Mouse (Mus musculus) heart, adult 11 months (tissue): ENCODE measurements around the gene Clcf1.

ENCODE experiments used
- DNase-seq: peaks from one replicate; pipeline ENCODE4 v3.0.0; 2022

Gene Clcf1

GRCm38 (mm10) chr19:4193129-4193528 lies 20.9 kb upstream of the Clcf1 start:
- peak; percentile 93 for DNase-seq

- peak; percentile 91 for DNase-seq
These were observed 19.9 kb upstream of the Clcf1 start for GRCm38 (mm10) chr19:4194021-4194724.

DNA sequence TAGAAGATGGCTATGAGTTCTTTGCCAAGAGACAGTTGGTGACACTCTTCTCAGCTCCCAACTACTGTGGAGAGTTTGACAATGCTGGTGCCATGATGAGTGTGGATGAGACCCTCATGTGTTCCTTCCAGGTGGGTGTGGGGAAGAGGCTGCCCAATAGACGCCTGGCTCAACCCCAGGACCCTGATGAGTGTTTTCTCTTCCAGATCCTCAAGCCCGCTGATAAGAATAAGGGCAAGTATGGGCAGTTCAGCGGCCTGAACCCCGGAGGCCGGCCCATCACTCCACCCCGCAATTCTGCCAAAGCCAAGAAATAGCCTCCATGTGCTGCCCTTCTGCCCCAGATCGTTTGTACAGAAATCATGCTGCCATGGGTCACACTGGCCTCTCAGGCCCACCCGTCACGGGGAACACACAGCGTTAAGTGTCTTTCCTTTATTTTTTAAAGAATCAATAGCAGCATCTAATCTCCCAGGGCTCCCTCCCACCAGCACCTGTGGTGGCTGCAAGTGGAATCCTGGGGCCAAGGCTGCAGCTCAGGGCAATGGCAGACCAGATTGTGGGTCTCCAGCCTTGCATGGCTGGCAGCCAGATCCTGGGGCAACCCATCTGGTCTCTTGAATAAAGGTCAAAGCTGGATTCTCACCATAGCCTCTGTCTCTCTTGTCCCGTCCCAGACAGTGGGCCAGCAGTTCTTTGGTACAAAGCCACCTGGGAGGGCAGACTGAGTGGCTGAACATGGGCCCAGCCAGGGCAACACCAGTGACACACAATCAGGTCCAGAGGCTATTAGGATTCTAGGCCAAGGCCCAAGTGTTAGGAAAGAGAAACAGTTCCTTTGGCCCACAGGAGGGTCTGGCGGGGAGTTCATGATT lies 19.0 kb upstream of the Clcf1 start:
- peak; percentile 93 for DNase-seq

- DNase-seq = peak; percentile 91
These were observed 18.0 kb upstream of the Clcf1 start for GRCm38 (mm10) chr19:4196048-4196447.

- DNase-seq = peak; percentile 97
These were observed 17.5 kb upstream of the Clcf1 start for GRCm38 (mm10) chr19:4196548-4196947.

- DNase-seq = no peak
These were observed 16.9 kb upstream of the Clcf1 start for GRCm38 (mm10) chr19:4197180-4197579.

- peak; percentile 100 for DNase-seq
These were observed 12.6 kb upstream of the Clcf1 start, which contains the start of gene Rad9a for GRCm38 (mm10) chr19:4201291-4201909. Rad9a (minus strand) TSS chr19:4201662.

GRCm38 (mm10) chr19:4202149-4202548 lies 11.9 kb upstream of the Clcf1 start:
- peak; percentile 92 for DNase-seq

DNA sequence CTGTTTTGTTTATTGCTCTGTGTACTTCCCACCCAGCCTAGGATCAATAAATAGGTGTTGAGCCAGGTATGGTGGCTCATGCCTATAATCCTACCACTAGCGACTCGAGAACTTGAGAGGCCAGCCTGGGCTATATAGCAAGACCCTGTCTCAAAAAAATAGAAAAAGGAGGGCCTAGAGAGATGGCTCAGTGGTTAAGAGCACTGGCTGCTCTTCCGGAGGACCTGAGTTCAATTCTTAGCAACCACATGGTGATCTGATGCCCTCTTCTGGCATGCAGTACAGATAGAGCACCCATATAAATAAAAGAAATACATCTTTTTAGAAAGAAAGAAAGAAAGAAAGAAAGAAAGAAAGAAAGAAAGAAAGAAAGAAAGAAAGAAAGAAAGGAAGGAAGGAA lies 10.9 kb upstream of the Clcf1 start:
- no peak for DNase-seq

- peak; percentile 93 for DNase-seq
These were observed 10.3 kb upstream of the Clcf1 start for GRCm38 (mm10) chr19:4203604-4204326.

GRCm38 (mm10) chr19:4204889-4205288 lies 9.1 kb upstream of the Clcf1 start:
- no peak for DNase-seq

DNA sequence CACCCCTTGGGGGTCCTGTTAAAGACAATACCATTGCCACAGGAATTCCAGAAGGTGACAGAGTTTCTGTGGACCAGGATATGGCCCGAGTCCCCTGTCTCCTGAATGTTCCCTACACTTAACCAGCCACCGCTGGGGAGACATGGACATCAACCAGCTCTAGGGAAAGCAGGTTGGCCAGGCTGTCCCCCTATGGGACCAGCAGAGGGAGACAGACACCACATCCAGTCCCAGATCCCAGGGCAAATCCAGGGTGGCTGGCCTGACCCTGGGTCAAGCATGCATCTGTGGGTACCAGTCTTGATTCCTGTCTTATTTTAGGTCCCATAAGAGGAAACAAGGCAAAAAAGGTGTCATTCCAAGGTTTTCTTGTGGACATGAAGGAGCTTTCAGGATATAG lies 7.1 kb upstream of the Clcf1 start:
- peak; percentile 97 for DNase-seq

DNA sequence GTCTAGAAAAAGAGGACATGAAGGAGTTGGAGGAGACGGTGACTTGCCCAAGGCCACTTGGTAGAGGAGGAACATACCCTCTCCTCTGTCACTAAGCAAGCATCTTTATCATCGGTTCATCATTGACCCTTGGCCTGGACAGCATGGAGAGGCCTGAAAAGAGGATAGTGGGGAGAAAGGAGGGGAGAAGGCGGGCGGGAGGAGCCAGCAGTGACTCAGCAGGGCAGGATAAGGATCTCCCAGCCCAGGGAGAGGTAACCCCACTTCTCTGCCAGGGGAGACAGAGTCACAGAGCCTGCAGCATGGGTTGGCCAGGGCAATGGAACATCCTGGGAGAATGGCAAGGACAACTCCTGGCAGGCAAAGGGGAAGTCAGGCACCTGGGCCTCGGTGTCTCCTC lies 5.5 kb upstream of the Clcf1 start:
- no peak for DNase-seq

- no peak for DNase-seq
These were observed 2.0 kb upstream of the Clcf1 start for GRCm38 (mm10) chr19:4211891-4212588.

- DNase-seq = peak; percentile 95
These were observed 489 bp upstream of the Clcf1 start for GRCm38 (mm10) chr19:4213524-4213974.

DNA sequence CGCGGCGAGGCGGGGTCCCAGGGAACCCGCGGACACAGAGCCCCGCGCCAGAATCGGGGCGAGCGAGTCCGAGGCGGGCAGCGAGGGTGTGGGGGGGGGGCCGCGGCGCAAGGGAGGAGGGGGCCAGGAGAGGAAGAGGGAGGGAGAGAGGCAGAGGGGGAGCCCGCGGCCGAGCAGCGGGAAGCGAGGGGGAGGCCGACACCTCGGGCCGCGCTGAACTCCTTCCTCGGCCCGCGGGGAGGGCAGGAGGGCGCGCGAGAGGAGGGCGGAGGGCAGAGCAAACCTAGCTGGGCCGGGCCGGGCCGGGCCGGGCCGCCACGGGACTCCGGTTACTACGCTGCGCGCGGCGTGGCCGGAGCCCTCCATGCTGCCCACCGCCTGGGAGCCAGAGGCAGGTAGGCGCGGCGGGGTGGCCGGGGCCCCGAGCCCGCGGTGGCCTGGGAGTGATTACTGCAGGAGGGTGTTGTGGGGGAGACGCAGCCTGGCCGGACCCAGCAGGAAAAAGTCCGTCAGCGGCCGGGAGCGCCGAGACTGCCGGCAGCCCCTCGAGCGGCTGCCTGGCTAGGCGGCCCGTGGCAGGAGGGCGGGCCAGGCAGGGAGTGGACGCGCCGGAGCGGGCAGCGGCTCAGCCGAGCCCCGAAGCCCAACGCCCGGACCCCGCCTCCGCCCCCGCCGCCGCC lies 873 bp downstream of the Clcf1 start:
- peak; percentile 93 for DNase-seq

GRCm38 (mm10) chr19:4215451-4215840 lies 1.4 kb downstream of the Clcf1 start:
- peak; percentile 93 for DNase-seq

DNA sequence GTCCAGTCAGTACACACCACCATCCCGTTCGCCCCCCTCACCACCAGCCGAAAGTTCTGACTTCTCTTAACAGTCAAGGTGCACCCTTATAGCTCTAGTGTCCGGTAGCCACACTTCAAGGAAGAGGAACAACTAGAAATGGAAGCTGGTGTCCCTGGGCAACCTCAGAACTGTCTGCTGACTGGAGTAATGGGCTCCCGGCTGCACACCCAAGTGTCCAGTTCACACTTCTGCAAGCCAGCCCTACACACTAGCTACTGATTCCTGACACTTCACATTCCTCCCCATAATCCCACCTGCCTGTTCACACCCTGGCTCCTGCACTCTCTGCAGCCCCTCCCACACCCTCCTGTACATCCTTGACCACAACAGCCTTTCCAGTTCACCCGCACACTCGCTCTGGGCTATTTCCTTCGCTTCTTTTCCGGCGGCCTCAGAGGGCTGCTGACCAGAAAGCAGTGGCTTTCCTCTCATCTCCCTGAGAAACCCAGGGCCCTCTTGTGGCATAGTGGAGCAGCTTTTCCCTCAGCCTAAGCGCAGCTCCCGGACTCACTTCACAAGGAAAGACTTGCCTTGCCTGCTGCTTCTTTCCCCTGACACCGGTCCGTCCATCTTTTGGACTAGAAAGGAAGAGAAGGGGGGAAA lies 2.1 kb downstream of the Clcf1 start:
- DNase-seq = peak; percentile 92

DNA sequence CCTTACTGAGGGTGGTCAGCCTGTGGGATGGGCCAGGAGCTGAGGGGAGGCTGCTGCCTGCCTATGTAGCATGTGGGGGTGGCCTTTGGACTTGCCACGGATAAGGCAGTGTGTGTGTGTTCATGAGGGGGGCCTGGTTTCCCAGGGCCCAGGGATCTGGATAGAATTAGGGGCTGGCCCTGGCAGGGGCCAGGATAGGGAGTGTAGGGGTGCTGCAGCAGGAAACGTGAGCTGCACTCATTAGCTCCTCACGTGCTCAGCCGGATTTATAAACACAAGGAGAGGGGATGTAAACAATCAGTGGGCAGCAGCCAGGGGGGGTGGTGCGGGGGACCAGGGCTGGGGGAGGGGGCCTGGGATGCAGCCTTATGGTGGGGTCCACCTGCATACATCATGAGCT lies 3.1 kb downstream of the Clcf1 start:
- no peak for DNase-seq

DNA sequence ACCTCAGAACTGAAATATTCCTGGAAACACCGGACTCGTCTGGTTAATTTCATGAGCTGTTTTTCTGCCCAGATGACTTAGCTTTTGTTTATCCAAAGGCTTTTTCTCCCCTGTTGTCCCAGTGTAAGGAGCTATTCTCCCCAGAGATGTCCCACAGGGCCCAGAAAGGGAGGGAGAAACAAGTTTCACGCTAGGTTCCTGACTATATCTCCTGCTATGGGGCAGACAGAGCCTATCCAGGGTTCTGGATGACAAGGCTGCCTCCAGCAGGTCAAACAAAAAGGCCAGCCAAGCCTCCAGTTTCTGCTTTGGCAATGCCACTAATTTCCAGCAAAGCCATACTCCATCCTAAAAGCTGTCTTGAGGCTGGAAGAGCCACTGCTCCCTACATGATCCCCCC lies 3.8 kb downstream of the Clcf1 start:
- no peak for DNase-seq

- DNase-seq = no peak
These were observed 4.3 kb downstream of the Clcf1 start for GRCm38 (mm10) chr19:4218293-4218692.
